Mouse (Mus musculus) layer of hippocampus, postnatal 10 days (tissue): Measurements from ENCODE around the gene Fabp2. TPM values are rescaled to one million over a fixed set of nuclear protein-coding genes. Genes with fewer than 3 reads are reported as not detected.
"Not testable (repeated sequence)": the region's sequence is repeated elsewhere in the genome, so short reads cannot be mapped to it uniquely, and the experiment has no call there.

Source experiments
- DNase-seq, 2 experiments: peaks; one replicate each; pipeline ENCODE4 v3.0.0; 2021; ENCODE audit warnings: low spot score in 2 of 2
- total RNA-seq, 2 experiments: library from RNA; stranded (reverse); gene quantifications; 2 replicates each; pipeline ENCODE4 v1.2.3; 2021

The Fabp2 gene
- total RNA-seq, 2 experiments from 2014 or later: not detected

DNA sequence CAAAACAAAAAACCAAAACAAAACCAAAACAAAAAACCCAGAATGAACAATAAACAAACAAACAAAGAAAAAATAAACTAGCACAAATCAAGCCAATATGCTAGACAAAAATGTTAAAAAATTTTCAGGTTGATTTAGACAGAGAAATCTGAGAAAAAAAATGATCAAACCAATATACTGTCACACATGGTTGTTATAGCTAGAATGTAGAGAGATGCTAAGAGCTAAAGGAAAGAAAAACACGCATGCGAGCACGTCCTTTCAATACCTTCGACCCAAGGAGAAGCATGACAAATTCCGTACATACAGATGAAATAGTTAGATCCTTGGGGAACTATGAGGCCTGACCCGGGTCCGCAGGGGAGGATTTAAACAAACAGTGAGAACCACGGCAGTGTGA is 24.4 kb downstream of the Fabp2 start, which contains the start of gene Gm10959:
TSS of gene Gm10959 (minus strand) at position 101 of the 400 bp plus-strand sequence.
- no peak for DNase-seq

DNA sequence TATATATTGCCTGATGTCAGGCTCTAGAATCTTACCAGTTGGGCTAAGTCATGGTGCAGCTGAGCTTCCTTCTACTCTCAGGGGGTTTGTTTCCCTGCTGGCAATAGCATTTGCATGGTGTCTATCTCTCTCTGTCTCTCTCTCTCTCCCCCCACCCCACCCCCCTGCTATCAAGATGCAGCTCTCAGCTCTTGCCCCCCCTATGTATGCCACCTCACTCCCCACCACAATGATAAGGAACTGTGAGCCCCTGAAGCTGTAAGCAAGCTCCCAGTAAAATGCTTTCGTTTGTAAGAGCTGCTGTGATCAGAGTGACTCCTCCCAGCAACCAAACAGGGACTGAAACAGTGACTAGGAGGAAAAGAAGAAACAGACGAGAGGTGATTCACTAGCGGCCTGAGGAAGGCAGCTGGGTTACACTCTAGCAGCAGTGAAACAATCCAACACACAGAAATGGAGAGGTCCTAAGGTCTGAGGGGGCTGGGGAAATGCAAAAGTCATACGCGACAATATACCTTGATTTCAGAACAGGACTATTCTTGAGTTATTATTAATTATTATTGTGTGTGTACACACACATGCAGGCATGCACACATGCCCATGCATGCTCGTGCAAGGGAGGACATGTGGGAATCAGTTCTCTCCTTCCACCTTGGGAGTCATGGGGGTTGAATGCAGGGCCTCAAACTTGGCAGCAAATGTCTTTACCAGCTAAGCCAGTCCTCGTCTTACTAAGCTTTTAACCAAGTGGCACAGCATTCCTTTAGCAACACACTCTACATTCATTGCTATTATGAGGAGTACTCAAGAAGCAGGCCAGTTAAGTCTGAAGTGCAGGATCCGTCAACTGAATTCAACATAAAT is 25.9 kb downstream of the Fabp2 start:
- no peak for DNase-seq

DNA sequence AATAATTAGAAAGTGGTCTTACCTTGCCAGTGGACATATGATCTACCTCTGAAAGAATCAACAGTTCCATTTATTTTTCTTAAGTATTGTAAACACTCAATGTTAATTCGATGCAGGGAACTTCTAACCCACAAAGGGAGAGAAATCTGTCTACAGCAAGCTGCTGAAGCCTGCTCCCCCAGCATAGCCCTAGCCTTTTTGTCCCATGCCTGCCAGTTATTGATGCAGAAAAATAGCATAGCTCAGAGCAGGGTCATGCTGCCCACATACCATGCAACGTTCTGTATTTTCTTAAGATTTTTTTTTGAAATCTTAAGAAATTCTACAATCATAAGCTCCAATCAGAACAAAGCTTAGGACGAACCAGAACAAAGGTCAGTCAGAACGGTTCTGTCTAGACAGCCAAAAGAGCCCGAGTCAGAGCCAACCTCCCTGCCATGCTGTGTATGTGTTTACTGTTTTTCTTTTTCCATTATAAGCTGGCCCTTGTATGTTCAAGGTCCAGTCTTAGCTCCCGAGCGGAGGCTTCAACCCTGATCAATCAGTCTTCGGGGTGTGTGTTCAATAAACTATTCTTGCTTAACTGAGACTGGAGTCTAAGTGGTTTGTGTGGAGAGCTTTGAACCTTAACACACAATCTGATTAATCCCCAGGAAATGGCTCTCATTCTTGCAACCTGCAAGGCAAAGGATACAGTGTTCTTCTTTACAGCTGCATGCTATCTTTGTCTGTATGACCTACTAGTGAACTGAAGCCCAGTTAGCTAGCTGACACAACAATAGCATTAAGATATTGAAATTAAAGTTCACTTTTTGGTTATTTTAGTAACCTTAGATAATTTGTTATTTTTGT is 27.0 kb downstream of the Fabp2 start:
- no peak for DNase-seq

DNA sequence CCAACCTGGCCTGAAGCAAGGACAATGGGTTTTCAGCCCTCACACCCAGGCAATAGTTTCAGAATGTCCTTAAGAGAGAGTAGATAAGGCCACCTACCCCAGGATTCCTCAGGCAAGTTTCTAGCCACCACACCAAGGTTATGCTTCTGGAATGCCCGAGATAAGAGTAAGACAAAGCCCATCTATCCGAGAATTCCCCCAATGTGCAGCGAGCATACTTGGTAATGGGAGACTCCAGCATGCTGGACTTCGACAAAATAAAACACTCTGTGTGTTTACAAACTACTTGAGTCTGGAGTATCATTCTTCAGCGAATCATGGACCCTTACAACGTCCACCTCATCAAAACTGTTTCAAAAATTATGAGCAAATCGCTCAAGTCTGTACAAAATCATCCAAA is 28.3 kb downstream of the Fabp2 start:
- DNase-seq: no peak

DNA sequence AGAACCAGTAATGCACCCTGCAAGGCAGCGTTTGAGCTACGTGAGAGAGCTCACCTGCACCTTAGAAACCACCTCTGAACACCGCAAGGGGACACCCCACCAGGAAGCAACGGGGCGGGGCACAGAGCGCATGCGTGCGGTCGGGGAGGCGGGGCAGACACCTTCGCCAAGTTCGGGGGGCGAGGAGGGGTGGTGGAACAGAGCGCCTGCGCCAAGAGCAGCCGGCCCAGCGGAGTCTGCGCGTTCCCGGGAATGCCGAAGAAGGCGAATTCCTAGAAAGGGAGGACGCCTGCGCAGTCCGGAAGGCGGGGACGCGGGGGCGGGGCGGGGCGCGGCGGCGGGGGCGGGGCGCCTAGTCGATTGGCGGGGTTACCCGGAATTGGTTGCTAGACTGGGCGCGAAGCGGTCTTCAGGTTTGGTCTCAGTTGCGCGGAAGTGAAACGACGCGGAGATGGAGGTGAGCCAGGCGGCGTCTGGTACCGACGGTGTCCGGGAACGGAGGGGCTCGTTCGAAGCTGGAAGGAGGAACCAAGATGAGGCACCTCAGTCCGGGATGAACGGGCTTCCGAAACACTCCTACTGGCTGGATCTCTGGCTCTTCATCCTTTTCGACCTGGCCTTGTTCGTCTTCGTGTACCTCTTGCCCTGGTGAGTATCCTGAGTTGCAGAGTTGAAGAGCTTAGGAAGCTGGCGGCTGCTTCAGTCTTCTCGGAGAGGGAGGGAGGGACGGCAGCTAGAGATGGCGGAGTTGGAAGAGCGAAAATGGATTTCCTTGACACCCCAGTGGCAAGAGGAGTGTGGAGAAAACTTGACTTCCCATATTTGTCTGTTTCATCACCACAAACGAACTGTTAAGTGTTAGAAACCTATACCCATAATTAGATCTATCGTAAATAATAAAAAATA is 29.4 kb downstream of the Fabp2 start, which contains the start of gene 1810037I17Rik:
TSS of gene 1810037I17Rik (plus strand) at position 195 of the 906 bp plus-strand sequence.
- DNase-seq: peak; percentile 95 to 98

DNA sequence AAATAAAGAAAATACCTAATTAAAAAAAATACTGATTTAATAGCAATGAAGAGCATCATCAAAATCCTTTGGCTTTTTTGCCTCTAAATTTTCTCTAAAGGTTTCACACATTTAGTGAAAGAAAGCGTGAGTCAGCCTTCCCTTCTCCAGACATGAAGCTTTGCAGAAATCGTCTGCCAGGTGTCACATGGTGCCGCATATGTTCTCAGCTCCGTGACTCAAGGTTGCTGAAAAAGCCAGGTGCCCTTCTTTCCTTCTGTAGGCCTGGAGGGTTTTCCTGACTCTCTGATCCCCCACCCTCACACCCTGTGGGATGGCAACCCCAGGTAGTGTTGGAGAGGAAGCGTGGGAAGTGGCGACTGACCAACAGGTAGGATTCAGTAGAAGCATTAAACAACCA is 34.9 kb downstream of the Fabp2 start:
- no peak for DNase-seq

DNA sequence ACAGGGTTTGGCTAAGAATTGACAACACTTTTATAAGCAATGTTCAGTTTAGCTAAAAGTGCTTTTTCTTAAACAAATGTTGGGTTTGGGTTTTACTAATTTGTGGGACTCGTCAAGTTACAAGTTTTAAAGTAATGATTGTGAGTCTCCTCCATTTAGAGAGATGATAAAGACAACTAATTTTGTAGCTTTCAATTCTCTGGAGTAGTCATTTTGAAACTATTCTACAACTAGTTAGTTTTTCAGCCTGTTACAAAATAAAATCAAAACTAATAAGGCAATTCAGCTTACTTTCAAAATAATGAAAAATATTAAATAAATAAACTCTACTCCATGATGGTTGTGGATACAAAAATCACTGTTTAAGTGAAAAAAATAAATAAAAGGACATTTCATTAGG is 37.6 kb downstream of the Fabp2 start:
- no peak for DNase-seq

DNA sequence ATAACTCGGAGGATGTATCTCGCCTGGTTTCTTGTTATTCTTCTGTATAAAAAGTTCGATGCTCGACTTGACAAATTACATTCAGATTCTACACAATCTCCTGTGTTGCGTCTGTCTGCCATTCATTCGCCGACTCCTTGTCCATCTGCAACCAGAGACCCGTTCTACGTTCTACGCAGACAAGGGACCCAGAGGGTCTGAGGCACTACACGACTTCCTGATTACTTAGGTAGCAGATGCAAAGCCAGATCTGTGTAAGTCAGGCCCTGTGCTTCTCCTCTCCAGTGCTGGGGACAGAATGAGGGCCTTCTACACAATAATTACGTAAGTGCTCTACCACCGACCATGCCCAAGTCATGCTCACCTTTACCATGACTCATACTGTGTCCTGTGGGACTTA is 42.3 kb downstream of the Fabp2 start:
- DNase-seq: not testable (repeated sequence)

DNA sequence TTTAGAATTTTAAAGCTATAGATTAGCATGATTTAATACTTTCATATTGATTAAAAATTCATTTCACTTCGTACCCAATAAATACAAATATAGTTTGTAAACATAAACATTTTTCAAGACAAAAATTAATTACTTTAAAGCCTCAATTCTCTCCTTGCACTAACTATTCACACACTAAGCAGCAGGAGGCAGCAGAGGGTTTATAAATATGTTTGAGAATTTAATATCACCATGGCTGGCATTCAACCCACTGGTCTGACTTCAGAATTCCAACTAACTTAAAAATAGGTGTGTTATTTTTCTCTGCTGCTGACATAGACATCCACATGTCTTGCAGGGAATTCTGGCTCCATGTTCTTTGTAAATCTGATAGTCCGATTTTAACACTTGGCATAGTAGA is 44.3 kb downstream of the Fabp2 start:
- DNase-seq: peak; percentile 39 to 63

DNA sequence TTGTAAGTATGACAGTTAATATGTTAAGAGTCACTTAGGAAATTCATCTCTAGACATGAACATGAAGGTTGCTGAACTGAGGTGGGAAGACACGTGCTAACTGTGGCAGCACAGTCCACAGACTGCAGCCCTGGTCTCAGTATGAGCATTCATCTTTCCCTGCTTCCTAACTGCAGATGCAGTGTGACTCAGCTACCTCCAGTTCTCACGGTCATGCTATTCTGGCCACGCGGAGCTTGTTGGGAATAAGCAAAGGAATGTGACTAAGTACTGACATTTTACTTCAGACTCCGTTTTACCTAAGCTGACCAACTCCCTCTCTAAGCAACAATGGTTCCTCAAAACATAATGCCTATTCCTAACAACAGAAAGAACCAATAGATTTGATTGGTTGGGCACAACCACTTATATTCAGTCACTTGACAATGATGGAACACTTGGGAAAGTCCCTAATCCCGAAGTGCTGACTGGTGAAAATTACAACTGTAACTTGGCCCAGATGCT is 48.6 kb downstream of the Fabp2 start:
- no peak for DNase-seq

Other genes starting within 250 kb of the Fabp2 start
- 10 to 100 TPM; 10.4 to 12.7 TPM for gene Pde5a, start 166.1 kb upstream of the Fabp2 start, total RNA-seq
- not detected for gene Gm10959, start 24.3 kb downstream of the Fabp2 start, total RNA-seq
- gene 1810037I17Rik, start 29.1 kb downstream of the Fabp2 start, total RNA-seq: 10 to 100 TPM; 46.7 to 55.6 TPM
- gene Usp53, start 89.4 kb downstream of the Fabp2 start, total RNA-seq: 10 to 100 TPM; 19.4 to 24.0 TPM
- gene Myoz2, start 139.9 kb downstream of the Fabp2 start, total RNA-seq: not detected